Mouse (Mus musculus) right cerebral cortex, adult 2 months (tissue): ENCODE results near the gene Ap1b1.

Source experiments
- DNase-seq, 2 experiments: peaks; one replicate each; pipeline ENCODE4 v3.0.0; 2021 to 2022; ENCODE audit warnings: low spot score in 2 of 2

Ap1b1 gene

GRCm38 (mm10) chr11:5033136-5033535 lies 46.5 kb downstream of the Ap1b1 start:
- no peak for DNase-seq

- peak; percentile 80 to 85 for DNase-seq
These were observed 48.8 kb downstream of the Ap1b1 start for GRCm38 (mm10) chr11:5035421-5035820.

DNA sequence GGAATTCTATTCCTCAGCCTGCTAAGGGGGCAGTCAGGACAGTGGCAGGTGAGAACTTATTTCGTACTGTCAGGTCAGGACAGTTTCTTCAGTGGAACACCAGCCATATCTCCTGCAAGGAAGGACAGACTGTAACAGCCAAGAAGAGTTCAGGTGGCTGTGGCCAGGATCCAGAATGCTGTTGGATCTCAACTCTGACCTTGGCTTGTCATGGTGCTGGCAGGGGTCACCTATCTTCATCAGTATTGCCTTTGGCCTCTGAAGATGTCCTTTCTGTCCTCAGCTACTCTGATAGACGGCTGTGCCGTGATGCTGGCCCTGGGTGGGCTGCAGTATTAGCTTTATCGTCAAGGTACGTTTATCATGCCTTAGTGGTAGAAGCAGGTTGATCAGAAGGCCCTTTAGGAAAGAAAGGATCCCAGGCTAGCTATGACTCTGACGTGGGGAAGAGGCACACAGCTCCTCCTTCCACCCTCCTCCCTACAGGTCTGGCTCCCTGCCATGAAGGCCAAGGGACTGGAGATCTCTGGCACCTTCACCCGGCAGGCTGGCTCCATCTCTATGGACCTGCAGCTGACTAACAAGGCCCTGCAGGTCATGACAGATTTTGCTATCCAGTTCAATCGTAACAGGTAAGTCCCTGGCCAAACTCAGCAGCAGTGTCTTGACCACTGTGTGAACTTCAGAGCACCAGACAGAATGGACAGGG lies 50.7 kb downstream of the Ap1b1 start:
- DNase-seq, result no peak

- DNase-seq, result no peak
These were observed 54.0 kb downstream of the Ap1b1 start for GRCm38 (mm10) chr11:5040585-5040984.

DNA sequence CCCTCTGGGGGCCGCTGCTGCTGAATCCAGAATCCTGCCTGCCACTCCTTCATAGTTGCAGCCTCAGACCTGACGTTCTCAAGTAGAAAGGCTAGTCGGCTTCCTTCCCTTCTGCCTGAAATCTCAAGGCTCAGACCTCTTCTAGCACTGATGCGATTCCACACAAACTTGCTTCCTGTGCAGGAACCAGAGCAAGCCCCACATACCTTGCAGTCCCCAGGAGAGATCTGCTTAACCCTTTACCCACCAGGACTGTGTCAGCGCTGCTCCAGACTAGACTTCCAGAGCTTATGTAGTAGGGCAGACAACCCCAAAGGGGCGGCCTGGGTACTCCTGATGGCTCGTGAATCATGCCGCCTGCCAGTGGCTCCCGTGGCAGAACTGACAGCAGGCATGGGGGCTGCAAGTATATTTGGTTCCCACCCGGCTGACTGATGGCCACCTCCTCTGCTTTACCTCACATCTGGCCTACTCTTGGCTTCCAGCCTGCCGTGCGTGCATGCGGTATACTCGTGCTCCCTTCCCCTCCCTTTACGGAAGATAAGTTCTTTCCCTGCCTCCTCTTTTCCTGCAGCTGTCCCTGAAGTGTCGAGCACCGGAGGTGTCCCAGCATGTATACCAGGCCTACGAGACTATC lies 54.6 kb downstream of the Ap1b1 start:
- DNase-seq, result peak; percentile 82 to 85

- no peak for DNase-seq
These were observed 56.2 kb downstream of the Ap1b1 start for GRCm38 (mm10) chr11:5042645-5043381.

- peak in 1 of 2 experiments; percentile 63 for DNase-seq
These were observed 59.8 kb downstream of the Ap1b1 start for GRCm38 (mm10) chr11:5046321-5046926.

- DNase-seq, result no peak
These were observed 65.0 kb downstream of the Ap1b1 start for GRCm38 (mm10) chr11:5051629-5052028.

- DNase-seq, result peak; percentile 66 to 69
These were observed 65.7 kb downstream of the Ap1b1 start for GRCm38 (mm10) chr11:5052200-5052854.

DNA sequence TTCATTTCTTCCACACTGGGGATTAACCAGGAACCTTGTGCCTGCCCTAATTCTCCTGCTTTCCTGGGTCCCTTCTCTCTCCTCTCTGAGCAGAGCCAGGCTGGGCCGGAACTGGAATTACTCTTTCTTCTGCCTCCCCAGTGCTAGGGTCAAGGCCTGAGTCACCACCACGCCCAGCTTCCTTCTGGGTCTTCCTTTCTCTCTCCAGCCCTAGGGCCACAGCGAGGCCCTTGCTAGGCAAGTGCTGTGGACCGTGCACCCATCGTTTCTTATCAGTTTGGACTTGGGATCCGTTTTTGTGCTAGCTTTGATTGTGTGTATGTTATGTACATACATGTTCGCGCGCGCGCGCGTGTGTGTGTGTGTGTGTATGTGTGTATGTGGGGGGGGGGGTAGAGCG lies 67.5 kb downstream of the Ap1b1 start:
- no peak for DNase-seq

GRCm38 (mm10) chr11:5054874-5055273 lies 68.2 kb downstream of the Ap1b1 start:
- no peak for DNase-seq

DNA sequence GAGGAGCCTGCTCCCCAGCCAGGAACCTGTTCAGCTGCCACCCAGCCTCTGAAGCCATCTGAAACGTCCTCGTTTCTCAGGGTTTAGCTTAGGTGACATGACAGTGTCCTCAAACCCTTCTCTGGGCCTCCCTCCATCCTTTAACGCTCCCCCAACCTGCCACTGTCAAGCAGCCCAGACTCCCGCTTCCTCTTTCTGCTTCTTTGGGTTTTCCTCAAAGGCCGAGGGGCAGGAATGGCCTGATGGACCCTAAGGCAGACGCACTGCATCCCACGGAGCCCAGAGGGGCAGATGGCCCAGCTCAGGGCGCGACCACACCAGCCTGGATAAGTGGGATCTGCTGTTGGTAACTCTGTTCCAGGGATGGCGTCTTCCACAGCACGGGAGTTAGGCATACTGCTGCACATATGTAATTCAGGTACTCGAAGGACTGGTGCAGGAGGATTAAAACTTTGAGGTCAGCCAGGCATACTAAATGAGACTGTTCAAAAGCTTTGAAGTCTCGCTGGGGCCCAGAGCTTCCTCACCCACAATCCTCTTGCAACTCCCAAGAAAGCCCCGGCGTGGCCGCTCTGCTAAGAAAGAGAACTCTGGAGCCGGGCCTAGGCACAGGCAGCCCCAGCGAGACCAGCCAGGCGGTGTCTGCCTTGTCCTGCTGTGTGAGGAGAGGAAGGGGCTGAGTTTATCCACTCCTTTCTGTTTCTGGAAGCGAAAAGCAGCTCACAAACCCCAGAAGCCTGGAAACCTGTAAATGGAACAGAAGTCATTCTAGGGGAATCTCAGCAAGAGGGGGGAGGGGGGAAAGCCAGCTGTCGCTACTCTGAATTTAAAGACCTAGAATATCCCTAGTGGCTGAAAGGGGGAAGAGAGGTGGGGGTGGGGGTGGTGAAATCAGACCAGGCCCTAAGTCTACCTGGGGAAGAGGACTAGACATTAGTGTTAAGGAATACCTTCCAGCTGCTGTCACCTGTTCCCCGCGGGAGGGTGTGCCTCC lies 69.6 kb downstream of the Ap1b1 start:
- no peak for DNase-seq

- DNase-seq, result no peak
These were observed 70.4 kb downstream of the Ap1b1 start for GRCm38 (mm10) chr11:5057064-5057463.

DNA sequence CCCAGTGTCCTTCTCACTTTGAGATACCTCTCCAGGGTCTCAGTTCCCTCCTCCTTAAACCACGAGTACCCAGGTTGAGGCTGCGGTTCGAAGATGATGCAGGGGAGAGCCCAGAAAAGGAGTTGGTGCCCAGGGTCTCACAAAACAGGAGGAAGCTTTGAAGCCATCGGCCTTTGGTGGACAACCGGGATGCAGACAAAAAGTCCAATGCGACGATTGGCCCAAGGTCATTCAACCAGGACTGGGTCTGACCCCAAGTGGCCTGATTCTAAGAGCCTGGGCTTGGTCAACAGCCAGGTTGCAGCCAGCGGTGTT lies 70.9 kb downstream of the Ap1b1 start:
- DNase-seq, result no peak

DNA sequence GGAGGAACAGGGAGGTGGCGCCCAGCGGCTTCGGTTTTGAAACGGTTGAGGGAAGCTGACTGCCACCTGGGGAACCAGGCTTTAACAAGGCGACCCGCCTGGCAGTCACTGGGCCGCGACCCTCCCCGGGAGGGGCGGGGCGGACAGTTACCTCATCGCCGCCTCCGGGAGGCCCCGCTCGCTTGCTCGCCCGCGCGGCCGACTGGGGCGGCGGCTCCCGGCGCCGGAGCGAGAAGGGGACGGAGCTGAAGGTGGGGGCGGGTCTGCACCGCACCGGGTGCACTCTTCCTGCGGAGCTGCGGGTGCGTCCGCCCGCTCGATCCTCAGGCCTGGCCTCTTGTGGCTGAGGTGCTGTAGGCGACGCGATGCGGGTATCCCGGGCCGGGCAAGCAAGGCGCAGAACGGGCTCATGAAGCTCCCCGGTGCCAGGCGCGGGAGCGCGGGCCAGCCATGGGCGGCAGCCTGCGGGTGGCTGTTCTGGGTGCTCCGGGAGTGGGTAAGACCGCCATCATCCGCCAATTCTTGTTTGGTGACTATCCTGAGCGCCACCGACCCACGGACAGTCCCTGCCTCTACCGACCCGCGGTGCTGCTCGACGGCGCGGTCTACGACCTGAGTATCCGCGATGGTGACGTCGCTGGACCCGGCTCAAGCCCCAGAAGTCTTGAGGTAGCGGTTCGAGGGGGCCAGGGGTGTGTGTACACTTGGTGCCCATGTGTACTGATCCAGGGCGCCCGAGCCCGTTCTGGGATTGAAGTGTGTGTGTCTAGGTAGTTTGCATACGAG lies 71.4 kb downstream of the Ap1b1 start, which contains the start of gene Rasl10a:
Gene Rasl10a, plus strand, starts transcription at position 273 of the 786 bp plus-strand sequence.
- peak; percentile 53 to 57 for DNase-seq

DNA sequence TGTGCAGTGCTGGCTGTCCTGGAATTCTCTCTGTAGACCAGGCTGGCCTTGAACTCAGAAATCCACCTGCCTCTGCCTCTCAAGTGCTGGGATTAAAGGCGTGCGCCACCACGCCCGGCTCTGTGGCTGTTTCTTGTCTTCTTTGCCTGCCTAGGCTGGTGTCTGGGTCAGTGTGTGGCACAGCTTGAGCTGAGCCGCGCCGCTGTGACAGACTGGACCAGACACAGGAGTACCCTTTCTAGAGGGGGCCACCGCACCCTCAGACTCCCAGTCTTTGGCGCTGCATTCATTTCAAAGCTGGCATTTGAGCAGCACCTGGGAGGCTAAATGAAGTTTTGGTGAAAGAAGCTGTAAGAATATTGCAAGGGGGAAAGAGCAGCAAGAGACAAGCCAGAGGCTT lies 72.2 kb downstream of the Ap1b1 start:
- no peak for DNase-seq

DNA sequence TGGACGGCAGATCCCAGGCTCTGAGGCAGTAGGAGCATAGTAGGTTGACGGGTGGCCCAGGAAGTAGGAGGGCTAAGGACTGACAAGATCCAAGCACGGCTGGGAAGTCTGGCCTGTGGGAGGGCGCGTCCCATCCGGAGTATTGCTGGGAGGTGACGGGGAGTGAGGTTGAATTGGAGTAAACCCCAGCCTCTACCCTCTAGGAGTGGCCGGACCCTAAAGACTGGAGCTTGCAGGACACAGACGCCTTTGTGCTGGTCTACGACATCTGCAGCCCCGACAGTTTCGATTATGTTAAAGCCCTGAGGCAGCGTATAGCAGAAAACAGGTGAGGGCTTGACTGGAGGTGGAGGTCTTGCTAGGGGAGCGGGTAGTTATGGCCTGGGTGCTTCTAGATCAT lies 72.6 kb downstream of the Ap1b1 start:
- peak in 1 of 2 experiments; percentile 41 for DNase-seq

GRCm38 (mm10) chr11:5059704-5060156 lies 73.1 kb downstream of the Ap1b1 start:
- peak; percentile 66 to 72 for DNase-seq

- DNase-seq, result no peak
These were observed 74.3 kb downstream of the Ap1b1 start for GRCm38 (mm10) chr11:5060756-5061412.
